Mouse (Mus musculus) G1E (cell line): ENCODE measurements around the gene Akap11.

Source experiments
- CTCF ChIP-seq: IDR thresholded peaks from 2 replicates; pipeline ENCODE4 v1.5.1; 2012; ENCODE audit warnings: low read depth, low read length, inconsistent platforms, mixed read lengths
- GATA1 ChIP-seq: IDR thresholded peaks from 2 replicates; pipeline ENCODE4 v1.6.1; 2012; ENCODE audit warnings: borderline replicate concordance, low read length, inconsistent platforms, mixed read lengths
- POLR2AphosphoS5 ChIP-seq: IDR thresholded peaks from 2 replicates; pipeline ENCODE4 v1.6.1; 2012; ENCODE audit warnings: low read depth, low read length, inconsistent platforms; ENCODE audit not compliant: insufficient replicate concordance
- TAL1 ChIP-seq: conservative IDR thresholded peaks from 2 replicates; pipeline ENCODE4 v1.6.1; 2012; ENCODE audit warnings: low read depth, low read length, inconsistent platforms, mixed read lengths

DNA sequence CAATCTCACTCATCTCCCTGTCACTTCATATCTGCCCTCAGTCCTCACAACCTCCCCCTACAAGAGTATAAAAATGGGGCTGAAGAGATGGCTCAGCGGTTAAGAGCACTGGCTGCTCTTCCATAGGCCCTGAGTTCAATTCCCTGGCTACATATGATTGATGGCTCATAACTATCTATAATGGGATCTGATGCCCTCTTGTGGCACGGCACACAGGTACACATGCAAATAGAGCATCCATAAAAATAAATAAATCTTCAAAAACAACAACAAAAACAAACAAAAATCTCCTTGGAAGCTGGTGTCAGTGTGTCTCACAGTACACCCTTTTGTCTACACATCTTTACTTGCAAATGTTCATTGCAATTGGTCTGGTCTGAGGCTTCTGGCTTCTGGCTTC lies 11.5 kb downstream of the Akap11 start:
- TF ChIP-seq CTCF (no peak), POLR2AphosphoS5 (no peak), GATA1 (no peak), TAL1 (no peak)
